Mouse (Mus musculus): Measurements from ENCODE around the gene Col4a2. TPM values are rescaled to one million over a fixed set of nuclear protein-coding genes. Genes with fewer than 3 reads are reported as not detected.

The Col4a2 gene
- polyA plus RNA-seq, 1 experiment from 2014 or later = 189 TPM

DNA sequence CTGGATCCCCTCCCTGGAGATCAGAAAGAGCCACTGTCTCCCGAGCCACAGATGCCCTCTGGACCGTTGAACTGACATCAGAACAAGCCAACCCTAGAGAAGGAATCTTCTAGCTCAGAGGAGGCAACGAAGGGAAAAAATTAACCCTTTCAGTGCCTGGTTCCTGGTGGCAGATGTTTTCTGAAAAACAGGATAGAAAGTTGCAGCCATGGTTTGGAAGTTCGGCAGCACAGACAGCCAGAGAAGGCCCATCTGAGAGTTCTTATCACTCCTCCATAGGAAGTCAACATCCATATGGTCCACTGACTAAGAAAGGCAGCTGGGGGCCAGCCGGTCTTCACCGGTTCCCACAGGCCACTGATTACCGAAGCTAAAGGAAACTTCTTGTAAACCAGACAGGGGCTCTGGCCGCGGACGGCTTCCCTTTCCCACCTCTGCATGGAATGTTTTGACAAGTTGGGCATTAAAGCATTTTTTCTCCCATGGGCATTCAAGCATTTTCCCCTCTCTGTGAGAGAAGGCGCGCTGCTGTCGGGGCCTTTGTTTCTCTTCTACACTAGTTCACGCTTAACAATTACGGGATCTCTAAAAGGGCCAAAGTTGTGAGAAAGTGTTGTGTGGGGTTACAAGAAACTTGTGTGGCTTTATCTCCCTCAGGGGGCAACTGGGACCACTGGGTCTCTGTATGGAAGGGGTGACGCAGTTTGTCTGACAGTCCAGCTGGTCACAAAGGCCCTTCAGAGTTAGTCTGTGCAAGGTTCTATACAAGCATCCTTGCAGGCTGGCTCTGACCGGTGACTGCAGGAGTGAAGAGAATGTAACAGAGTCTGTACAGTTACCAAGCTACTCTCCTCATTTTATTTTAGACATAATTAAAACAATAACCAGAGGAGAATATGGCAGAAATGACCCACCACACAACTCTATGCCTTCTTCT, 49.9 kb downstream of the Col4a2 start:
- peaks cover 23% of the 10 kb centered on the region for H3K4me1 ChIP-seq (ENCODE audit: insufficient read depth, low read depth, low read length)
- no peaks in the 10 kb centered on the region for H3K27me3 ChIP-seq (replicated peaks; ENCODE audit: insufficient read depth, low read length)
- H3K9ac ChIP-seq (replicated peaks; ENCODE audit: low read depth) = no peak overlapping the region
- no peaks in the 10 kb centered on the region for H3K9me3 ChIP-seq (ENCODE audit: low read length)
- H3K27ac ChIP-seq (ENCODE audit: low read length) = no peak overlapping the region
- DNase-seq (ENCODE audit: low spot score) = no peak
- ATAC-seq = no peak
- WGBS = 32% methylated on average over 17 of the region's 17 CpGs
- no peak overlapping the region for H3K4me3 ChIP-seq (ENCODE audit: low read depth, low read length)
- H3K36me3 ChIP-seq (ENCODE audit: insufficient read depth, low read length) = no peaks in the 10 kb centered on the region
- TF ChIP-seq CTCF (IDR thresholded peaks at IDR 0.05) = no peak
- no peak for TF ChIP-seq EP300 (IDR thresholded peaks at IDR 0.05)
- H3K4me2 ChIP-seq (replicated peaks; ENCODE audit: low read depth, low read length) = no peak overlapping the region

DNA sequence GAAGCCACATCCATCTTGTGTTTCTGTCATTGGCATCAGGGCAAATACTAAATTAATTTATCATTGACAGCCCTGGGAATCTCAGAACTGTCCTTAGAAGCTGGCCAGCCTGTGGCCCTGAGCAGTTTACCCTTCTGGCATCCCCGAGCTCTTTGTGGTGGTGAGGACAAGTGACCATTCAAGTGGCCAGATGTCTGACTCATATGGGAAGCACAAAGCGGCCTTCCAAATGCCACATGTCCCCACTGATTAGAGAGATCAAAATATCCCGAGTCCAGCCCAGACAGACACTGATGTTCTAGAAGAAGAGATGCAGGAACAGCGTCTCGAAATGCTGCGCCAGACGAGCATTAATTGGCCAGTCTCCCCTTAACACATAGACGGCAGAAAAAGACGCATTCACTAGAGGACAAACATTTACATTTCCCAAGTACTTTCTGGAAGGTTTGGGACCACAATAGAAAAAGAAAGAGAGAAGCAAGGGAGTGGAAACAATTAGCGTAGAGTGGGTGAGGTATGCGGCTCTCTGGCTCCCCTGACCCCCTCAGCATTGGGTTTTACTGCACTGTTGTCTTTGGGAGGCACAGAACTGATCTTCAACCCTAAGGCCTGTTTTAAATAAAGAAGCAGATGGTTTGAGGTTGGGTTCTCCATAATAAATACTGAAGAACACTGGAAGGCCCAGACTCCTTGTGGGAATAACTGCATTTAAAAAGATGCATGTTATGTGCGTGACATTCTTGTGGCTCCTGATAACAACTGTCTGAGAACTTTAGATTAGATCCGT, 50.9 kb downstream of the Col4a2 start:
- Histone ChIP-seq H3K9me3 (ENCODE audit: low read length) (no peaks in the 10 kb centered on the region), H3K27ac (ENCODE audit: low read length) (peak overlapping the region; percentile 54; the same call in 1 of the 2 replicates), H3K4me2 (replicated peaks; ENCODE audit: low read depth, low read length) (no peak overlapping the region), H3K36me3 (ENCODE audit: insufficient read depth, low read length) (no peaks in the 10 kb centered on the region), H3K4me1 (ENCODE audit: insufficient read depth, low read depth, low read length) (peaks cover 23% of the 10 kb centered on the region), H3K27me3 (replicated peaks; ENCODE audit: insufficient read depth, low read length) (no peaks in the 10 kb centered on the region), H3K4me3 (ENCODE audit: low read depth, low read length) (no peak overlapping the region), H3K9ac (replicated peaks; ENCODE audit: low read depth) (no peak overlapping the region)
- DNase-seq (ENCODE audit: low spot score) (no peak), ATAC-seq (0 out of 2 replicates have a peak, but pooled peaks have one; percentile 28)
- 59% methylated on average over 13 of the region's 13 CpGs for WGBS
- TF ChIP-seq EP300 (IDR thresholded peaks at IDR 0.05) (no peak), CTCF (IDR thresholded peaks at IDR 0.05) (no peak)

DNA sequence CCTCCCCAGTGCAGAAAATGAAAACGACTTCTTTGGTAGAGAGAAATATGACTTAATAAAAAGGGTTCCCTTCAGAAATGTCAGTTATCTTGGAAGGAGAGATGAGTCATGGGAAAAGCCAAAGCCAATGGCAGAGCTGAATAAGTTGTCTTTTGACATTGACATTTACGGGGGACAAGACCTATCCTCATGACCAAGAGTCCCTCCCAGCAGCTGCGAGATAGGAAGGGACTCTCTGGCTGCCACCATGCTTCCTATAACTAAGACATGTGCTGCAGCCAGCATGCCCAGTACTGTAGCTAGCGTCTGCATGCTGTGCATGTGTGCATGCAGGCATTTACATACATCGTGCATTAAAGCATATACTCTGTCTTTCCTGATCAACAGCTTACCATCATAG, 53.6 kb downstream of the Col4a2 start:
- WGBS = 63% methylated on average over 5 of the region's 5 CpGs
- peaks cover 21% of the 10 kb centered on the region; the same call in 1 of the 2 replicates for H3K4me1 ChIP-seq (ENCODE audit: insufficient read depth, low read depth, low read length)
- no peaks in the 10 kb centered on the region for H3K27me3 ChIP-seq (replicated peaks; ENCODE audit: insufficient read depth, low read length)
- no peak for DNase-seq (ENCODE audit: low spot score)
- H3K27ac ChIP-seq (ENCODE audit: low read length) = no peak overlapping the region
- no peak for ATAC-seq
- H3K9me3 ChIP-seq (ENCODE audit: low read length) = no peaks in the 10 kb centered on the region
- H3K4me2 ChIP-seq (replicated peaks; ENCODE audit: low read depth, low read length) = no peak overlapping the region
- H3K9ac ChIP-seq (replicated peaks; ENCODE audit: low read depth) = no peak overlapping the region
- TF ChIP-seq EP300 (IDR thresholded peaks at IDR 0.05) (no peak), CTCF (IDR thresholded peaks at IDR 0.05) (no peak)
- no peaks in the 10 kb centered on the region for H3K36me3 ChIP-seq (ENCODE audit: insufficient read depth, low read length)
- H3K4me3 ChIP-seq (ENCODE audit: low read depth, low read length) = no peak overlapping the region

DNA sequence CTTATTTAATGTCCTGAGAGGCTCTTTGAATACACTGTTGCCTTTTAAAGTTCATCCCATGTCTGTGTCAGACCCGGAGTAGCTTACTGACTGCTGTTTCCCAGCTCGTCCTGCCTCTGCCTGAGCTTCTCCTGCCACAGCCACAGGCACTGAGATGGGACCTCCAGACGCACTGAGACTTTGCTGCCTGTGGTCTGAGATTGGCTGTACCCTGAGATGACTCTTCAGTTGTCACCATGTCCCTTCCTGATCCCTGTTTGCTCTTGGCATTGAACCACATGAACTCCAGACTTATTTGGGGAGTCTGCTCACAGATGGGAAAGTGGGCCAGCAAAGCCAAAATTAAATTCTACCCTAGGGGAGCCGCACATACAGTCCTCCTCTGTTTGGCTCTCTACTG, 54.1 kb downstream of the Col4a2 start:
- peaks cover 21% of the 10 kb centered on the region for H3K4me1 ChIP-seq (ENCODE audit: insufficient read depth, low read depth, low read length)
- DNase-seq (ENCODE audit: low spot score) = no peak
- 62% methylated on average over 4 of the region's 4 CpGs for WGBS
- no peak overlapping the region for H3K4me2 ChIP-seq (replicated peaks; ENCODE audit: low read depth, low read length)
- H3K4me3 ChIP-seq (ENCODE audit: low read depth, low read length) = no peak overlapping the region
- no peaks in the 10 kb centered on the region for H3K36me3 ChIP-seq (ENCODE audit: insufficient read depth, low read length)
- H3K27ac ChIP-seq (ENCODE audit: low read length) = 0 out of 2 replicates have a peak overlapping the region, but pooled peaks have one; percentile 39
- no peaks in the 10 kb centered on the region for H3K9me3 ChIP-seq (ENCODE audit: low read length)
- no peaks in the 10 kb centered on the region for H3K27me3 ChIP-seq (replicated peaks; ENCODE audit: insufficient read depth, low read length)
- H3K9ac ChIP-seq (replicated peaks; ENCODE audit: low read depth) = no peak overlapping the region
- TF ChIP-seq EP300 (IDR thresholded peaks at IDR 0.05) = no peak
- no peak for TF ChIP-seq CTCF (IDR thresholded peaks at IDR 0.05)
- no peak for ATAC-seq

DNA sequence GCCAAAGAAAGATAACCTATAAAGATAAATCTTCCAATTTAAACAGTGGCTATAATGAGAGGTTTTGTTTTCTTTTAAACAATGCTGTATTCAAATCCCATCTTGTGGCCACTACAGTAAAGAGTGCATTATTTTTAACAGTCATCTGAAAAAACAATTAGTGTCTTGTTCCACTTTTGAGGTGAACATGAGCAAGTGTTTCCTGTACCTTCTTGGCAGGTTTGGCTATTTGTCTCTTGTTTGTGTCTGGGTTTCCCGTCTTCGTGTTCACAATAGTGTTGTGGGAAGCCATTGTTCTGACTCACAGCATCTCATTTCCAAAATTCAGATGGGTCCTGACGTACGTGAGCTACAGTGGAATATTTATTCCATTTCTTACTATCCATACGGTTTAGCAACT, 55.1 kb downstream of the Col4a2 start:
- no peak overlapping the region for H3K4me2 ChIP-seq (replicated peaks; ENCODE audit: low read depth, low read length)
- H3K36me3 ChIP-seq (ENCODE audit: insufficient read depth, low read length) = no peaks in the 10 kb centered on the region
- H3K9ac ChIP-seq (replicated peaks; ENCODE audit: low read depth) = no peak overlapping the region
- H3K4me3 ChIP-seq (ENCODE audit: low read depth, low read length) = no peak overlapping the region
- WGBS = 64% methylated on average over 5 of the region's 5 CpGs
- H3K27ac ChIP-seq (ENCODE audit: low read length) = no peak overlapping the region
- no peaks in the 10 kb centered on the region for H3K27me3 ChIP-seq (replicated peaks; ENCODE audit: insufficient read depth, low read length)
- peaks cover 15% of the 10 kb centered on the region for H3K4me1 ChIP-seq (ENCODE audit: insufficient read depth, low read depth, low read length)
- ATAC-seq = no peak
- no peaks in the 10 kb centered on the region for H3K9me3 ChIP-seq (ENCODE audit: low read length)
- TF ChIP-seq EP300 (IDR thresholded peaks at IDR 0.05) (peak; percentile 38; the same call in 1 of the 2 replicates), CTCF (IDR thresholded peaks at IDR 0.05) (no peak)
- DNase-seq (ENCODE audit: low spot score) = no peak
